Mouse (Mus musculus) monocyte, adult 5-6 weeks (primary cell): ENCODE data around the gene Ccdc177. TPM values are rescaled to one million over a fixed set of nuclear protein-coding genes. Genes with fewer than 3 reads are reported as not detected.

Experiments used
- total RNA-seq: library from RNA; stranded (forward); fragments of 200-1000, 200-491, 200-594 nt; gene quantifications from 3 replicates; pipeline ENCODE4 v1.2.3, GENCODE M21; 2017

Ccdc177 gene
- total RNA-seq, 1 experiment from 2014 or later, result not detected

Other genes with a start within 250 kb of the Ccdc177 start
- gene Galnt16, start 242.4 kb downstream of the Ccdc177 start, total RNA-seq, result not detected in 3 replicates
- 7.9 to 18.9 TPM (median 8.6 TPM) in 3 replicates for gene Slc39a9, start 116.8 kb downstream of the Ccdc177 start, total RNA-seq
- 27.7 to 31.5 TPM (median 30.9 TPM) in 3 replicates for gene Erh, start 116.3 kb downstream of the Ccdc177 start, total RNA-seq
- not detected in 3 replicates for gene Plekhd1, start 68.1 kb downstream of the Ccdc177 start, total RNA-seq
- gene Susd6, start 29.8 kb upstream of the Ccdc177 start, total RNA-seq, result 49.0 to 81.1 TPM (median 52.5 TPM) in 3 replicates
- 2,019 to 2,319 TPM (median 2,246 TPM) in 3 replicates for gene Srsf5, start 184.8 kb upstream of the Ccdc177 start, total RNA-seq
- gene Slc10a1, start 208.0 kb upstream of the Ccdc177 start, total RNA-seq, result 3.2 TPM in 1 of 3 replicates, not detected in the others